Mouse (Mus musculus) MEL (cell line): ENCODE results near the gene Gstz1.

Experiments
- CTCF ChIP-seq, 3 experiments: IDR thresholded peaks in 2 of 3; conservative IDR thresholded peaks in 1 of 3; 2 replicates each; pipeline ENCODE4 v1.5.1; 2011 to 2012; ENCODE audit warnings: low read length in 3 of 3, low read depth in 2 of 3, mild to moderate bottlenecking in 2 of 3, improper control_type of control experiment in 1 of 3, inconsistent platforms in 1 of 3, mixed read lengths in 1 of 3, moderate library complexity in 1 of 3; ENCODE audit not compliant: control insufficient read depth in 1 of 3, insufficient read depth in 1 of 3, poor library complexity in 1 of 3, severe bottlenecking in 1 of 3
- E2F4 ChIP-seq: IDR thresholded peaks from 2 replicates; pipeline ENCODE4 v1.6.1; 2011; ENCODE audit warnings: low read depth, low read length, improper control_type of control experiment, borderline replicate concordance
- ELF1 ChIP-seq: IDR thresholded peaks from 2 replicates; pipeline ENCODE4 v1.6.1; 2014; ENCODE audit warnings: low read depth, mild to moderate bottlenecking, inconsistent platforms, low read length, improper control_type of control experiment, moderate library complexity
- EP300 ChIP-seq, 2 experiments: IDR thresholded peaks; 2 replicates each; pipeline ENCODE4 v1.6.1; 2011; ENCODE audit warnings: improper control_type of control experiment in 2 of 2, low read length in 2 of 2, low read depth in 1 of 2, mild to moderate bottlenecking in 1 of 2
- GATA1 ChIP-seq: IDR thresholded peaks from 2 replicates; pipeline ENCODE4 v1.6.1; 2011; ENCODE audit warnings: low read depth, low read length, improper control_type of control experiment
- HCFC1 ChIP-seq: IDR thresholded peaks from 2 replicates; pipeline ENCODE4 v1.6.1; 2012; ENCODE audit warnings: low read depth, mild to moderate bottlenecking, inconsistent platforms, low read length, improper control_type of control experiment, moderate library complexity
- MAZ ChIP-seq: IDR thresholded peaks from 2 replicates; pipeline ENCODE4 v1.6.1; 2012; ENCODE audit warnings: low read depth, mild to moderate bottlenecking, inconsistent platforms, low read length, improper control_type of control experiment
- MXI1 ChIP-seq: IDR thresholded peaks from 2 replicates; pipeline ENCODE4 v1.6.1; 2011; ENCODE audit warnings: mild to moderate bottlenecking, low read depth, low read length, improper control_type of control experiment
- NELFE ChIP-seq: IDR thresholded peaks from 2 replicates; pipeline ENCODE4 v1.6.1; 2011; ENCODE audit warnings: low read depth, low read length, improper control_type of control experiment
- POLR2A ChIP-seq, 2 experiments: IDR thresholded peaks; 2 replicates each; pipeline ENCODE4 v1.6.1; 2011 to 2012; ENCODE audit warnings: low read length in 2 of 2, mild to moderate bottlenecking in 2 of 2, control low read depth in 1 of 2, improper control_type of control experiment in 1 of 2, low read depth in 1 of 2, moderate library complexity in 1 of 2; ENCODE audit not compliant: control insufficient read depth in 1 of 2, insufficient read depth in 1 of 2, poor library complexity in 1 of 2
- RAD21 ChIP-seq: IDR thresholded peaks from 2 replicates; pipeline ENCODE4 v1.6.1; 2011; ENCODE audit warnings: mild to moderate bottlenecking, low read depth, low read length, improper control_type of control experiment
- TBP ChIP-seq: IDR thresholded peaks from 2 replicates; pipeline ENCODE4 v1.8.0; 2011; ENCODE audit warnings: low read depth, low read length, improper control_type of control experiment
- USF2 ChIP-seq, 2 experiments: IDR thresholded peaks; 2 replicates each; pipeline ENCODE4 v1.6.1; 2011 to 2012; ENCODE audit warnings: improper control_type of control experiment in 2 of 2, low read length in 2 of 2, borderline replicate concordance in 1 of 2, inconsistent platforms in 1 of 2, low read depth in 1 of 2, mild to moderate bottlenecking in 1 of 2; ENCODE audit not compliant: insufficient read depth in 1 of 2
- ZC3H11A ChIP-seq: IDR thresholded peaks from 2 replicates; pipeline ENCODE4 v1.6.1; 2012; ENCODE audit warnings: low read depth, mild to moderate bottlenecking, inconsistent platforms, low read length, improper control_type of control experiment

- no peak for TF ChIP-seq TBP
- no peak for TF ChIP-seq POLR2A (IDR thresholded peaks at IDR 0.05; ENCODE audit: control insufficient read depth in 1 of 2, insufficient read depth in 1 of 2, low read depth in 1 of 2, low read length in 2 of 2, poor library complexity in 1 of 2)
- no peak for TF ChIP-seq MAZ
- TF ChIP-seq CTCF (IDR thresholded peaks at IDR 0.05 in 2 of 3, conservative IDR thresholded peaks at IDR 0.05 in 1 of 3; ENCODE audit: control insufficient read depth in 1 of 3, insufficient read depth in 1 of 3, low read depth in 2 of 3, low read length in 3 of 3, poor library complexity in 1 of 3, severe bottlenecking in 1 of 3), result no peak
- TF ChIP-seq ELF1, result no peak
- no peak for TF ChIP-seq NELFE
- no peak for TF ChIP-seq EP300 (IDR thresholded peaks at IDR 0.05; ENCODE audit: low read depth in 1 of 2, low read length in 2 of 2)
- no peak for TF ChIP-seq HCFC1
- no peak for TF ChIP-seq E2F4
- no peak for TF ChIP-seq USF2 (IDR thresholded peaks at IDR 0.05; ENCODE audit: borderline replicate concordance in 1 of 2, insufficient read depth in 1 of 2, low read depth in 1 of 2, low read length in 2 of 2)
- TF ChIP-seq MXI1, result no peak
- TF ChIP-seq ZC3H11A, result no peak
- no peak for TF ChIP-seq RAD21
- TF ChIP-seq GATA1, result no peak
Measured at GRCm38 (mm10) chr12:87158099-87158498, 11.1 kb downstream of the Gstz1 start.
